Mouse (Mus musculus) limb, embryonic 12.5 days (tissue): ENCODE measurements at regions not wholly inside any gene's neighbourhood (a gene's known extent, or its start where the extent isn't known, plus 50 kb on each side); places are given as distances from the start of the nearest gene placed in this dataset.

Source experiments
- ATAC-seq: fragments of 200-750 bp; cut with Nextera tagmentation; 2 replicates; pipeline ENCODE4 v1.8.0; 2017; ENCODE audit warnings: low read depth, moderate TSS enrichment; ENCODE audit not compliant: insufficient number of reproducible peaks, insufficient read depth, low FRiP score, low TSS enrichment
- H3K27ac ChIP-seq: fragments of 300-500 bp; sonication (generic); 2 replicates; pipeline ENCODE4 v1.5.1; 2016; ENCODE audit warnings: mild to moderate bottlenecking, moderate library complexity
- H3K27me3 ChIP-seq: fragments of 300-500 bp; sonication (generic); 2 replicates; pipeline ENCODE4 v1.6.1; 2016; ENCODE audit warnings: mild to moderate bottlenecking, moderate library complexity
- H3K36me3 ChIP-seq: fragments of 300-500 bp; sonication (generic); 2 replicates; pipeline ENCODE4 v1.6.1; 2016; ENCODE audit warnings: mild to moderate bottlenecking, moderate library complexity
- H3K4me1 ChIP-seq: fragments of 300-500 bp; sonication (generic); replicated peaks from 2 replicates; pipeline ENCODE4 v1.6.1; 2016
- H3K4me2 ChIP-seq: fragments of 300-500 bp; sonication (generic); 2 replicates; pipeline ENCODE4 v1.6.1; 2016; ENCODE audit warnings: mild to moderate bottlenecking, moderate library complexity
- H3K4me3 ChIP-seq: fragments of 300-500 bp; sonication (generic); replicated peaks from 2 replicates; pipeline ENCODE4 v1.5.1; 2016; ENCODE audit warnings: mild to moderate bottlenecking
- H3K9ac ChIP-seq: fragments of 300-500 bp; sonication (generic); replicated peaks from 2 replicates; pipeline ENCODE4 v1.6.1; 2016; ENCODE audit warnings: mild to moderate bottlenecking, moderate library complexity
- H3K9me3 ChIP-seq: fragments of 300-500 bp; sonication (generic); 2 replicates; pipeline ENCODE4 v1.6.1; 2016; ENCODE audit warnings: mild to moderate bottlenecking, moderate library complexity
- WGBS: fragments of 180-500 bp; shearing (Covaris S2); methylation state at CpG from one replicate; pipeline ENCODE4 v1.1.7; 2016; 5-methylcytosine and 5-hydroxymethylcytosine counted together

DNA sequence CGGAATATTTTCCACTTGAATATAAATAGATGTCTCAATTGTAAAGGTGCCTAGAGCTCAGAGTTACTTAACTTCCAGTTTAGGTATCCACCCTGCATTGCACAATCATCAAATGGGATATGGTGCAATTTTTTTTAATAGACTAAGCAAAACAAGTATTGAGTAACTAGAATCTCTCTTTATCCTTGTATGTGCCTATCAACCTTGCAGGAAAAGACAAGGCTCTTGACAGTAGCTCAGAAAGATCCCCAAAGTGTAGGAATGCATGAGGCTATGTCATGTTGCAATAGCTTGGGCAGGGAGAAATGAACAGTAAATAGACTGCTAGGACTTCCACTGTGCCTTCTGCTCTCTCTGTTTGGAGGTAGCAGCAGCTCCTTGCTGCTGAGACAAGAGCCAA is 225.6 kb upstream of the Trib2 start:
- Histone ChIP-seq H3K9me3 (no peaks in the 10 kb centered on the region), H3K9ac (no peak overlapping the region), H3K27ac (no peak overlapping the region), H3K27me3 (no peaks in the 10 kb centered on the region), H3K4me2 (no peak overlapping the region), H3K4me3 (no peak overlapping the region), H3K4me1 (peaks cover 4% of the 10 kb centered on the region; the same call in 1 of the 2 replicates), H3K36me3 (no peaks in the 10 kb centered on the region)
- no peak for ATAC-seq
- WGBS = 97% methylated on average over 1 of the region's 1 CpGs

DNA sequence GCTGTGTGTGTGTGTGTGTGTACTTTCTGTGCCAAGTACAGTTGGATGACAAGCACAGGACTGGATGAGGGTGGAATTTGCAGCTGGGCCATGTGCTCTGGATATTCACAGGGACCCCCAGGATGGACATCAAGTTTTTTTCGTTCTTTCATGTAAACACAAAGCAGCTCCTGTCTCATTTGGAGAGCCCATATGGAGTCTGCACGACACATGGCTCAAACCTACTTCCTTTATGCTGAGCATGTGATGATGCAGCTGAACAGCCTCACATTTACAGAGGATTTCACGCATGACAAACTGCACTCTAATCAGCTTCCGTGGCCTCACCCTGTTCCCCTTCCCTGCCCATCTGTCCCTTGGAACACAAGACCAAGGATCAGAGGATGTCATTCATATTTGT is 224.4 kb upstream of the Trib2 start:
- no peak for ATAC-seq

DNA sequence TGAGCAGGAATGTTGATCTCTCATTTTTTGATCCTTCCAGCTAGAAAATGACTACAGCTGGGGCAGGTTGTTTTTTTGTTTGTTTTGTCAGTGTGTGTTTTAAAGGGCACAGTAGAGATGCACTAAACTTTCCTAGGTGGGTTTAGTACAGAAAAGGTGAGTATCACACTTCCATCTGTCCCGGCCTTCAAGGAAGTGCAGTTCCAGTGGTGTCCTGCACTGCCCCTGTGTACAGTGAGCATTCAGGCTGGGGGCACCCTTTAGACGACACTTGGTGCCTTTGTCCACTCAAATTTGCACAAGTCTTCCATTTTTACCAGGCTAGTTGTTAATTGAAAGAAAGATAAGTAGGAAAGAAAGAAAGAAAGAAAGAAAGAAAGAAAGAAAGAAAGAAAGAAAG is 218.8 kb upstream of the Trib2 start:
- WGBS = 66% methylated on average over 2 of the region's 2 CpGs
- no peaks in the 10 kb centered on the region for H3K4me1 ChIP-seq
- H3K27me3 ChIP-seq = no peaks in the 10 kb centered on the region
- no peak for ATAC-seq
- no peaks in the 10 kb centered on the region for H3K36me3 ChIP-seq
- no peak overlapping the region for H3K9ac ChIP-seq
- no peaks in the 10 kb centered on the region for H3K9me3 ChIP-seq
- no peak overlapping the region for H3K4me2 ChIP-seq
- H3K4me3 ChIP-seq = no peak overlapping the region
- no peak overlapping the region for H3K27ac ChIP-seq

More for the DNA sequence above, 224.4 kb upstream of the Trib2 start:
- Histone ChIP-seq H3K9me3 (no peaks in the 10 kb centered on the region), H3K4me2 (no peak overlapping the region), H3K27ac (no peak overlapping the region), H3K36me3 (no peaks in the 10 kb centered on the region), H3K4me1 (peaks cover 4% of the 10 kb centered on the region; the same call in 1 of the 2 replicates), H3K27me3 (no peaks in the 10 kb centered on the region), H3K9ac (no peak overlapping the region), H3K4me3 (no peak overlapping the region)
- 66% methylated on average over 4 of the region's 4 CpGs for WGBS

DNA sequence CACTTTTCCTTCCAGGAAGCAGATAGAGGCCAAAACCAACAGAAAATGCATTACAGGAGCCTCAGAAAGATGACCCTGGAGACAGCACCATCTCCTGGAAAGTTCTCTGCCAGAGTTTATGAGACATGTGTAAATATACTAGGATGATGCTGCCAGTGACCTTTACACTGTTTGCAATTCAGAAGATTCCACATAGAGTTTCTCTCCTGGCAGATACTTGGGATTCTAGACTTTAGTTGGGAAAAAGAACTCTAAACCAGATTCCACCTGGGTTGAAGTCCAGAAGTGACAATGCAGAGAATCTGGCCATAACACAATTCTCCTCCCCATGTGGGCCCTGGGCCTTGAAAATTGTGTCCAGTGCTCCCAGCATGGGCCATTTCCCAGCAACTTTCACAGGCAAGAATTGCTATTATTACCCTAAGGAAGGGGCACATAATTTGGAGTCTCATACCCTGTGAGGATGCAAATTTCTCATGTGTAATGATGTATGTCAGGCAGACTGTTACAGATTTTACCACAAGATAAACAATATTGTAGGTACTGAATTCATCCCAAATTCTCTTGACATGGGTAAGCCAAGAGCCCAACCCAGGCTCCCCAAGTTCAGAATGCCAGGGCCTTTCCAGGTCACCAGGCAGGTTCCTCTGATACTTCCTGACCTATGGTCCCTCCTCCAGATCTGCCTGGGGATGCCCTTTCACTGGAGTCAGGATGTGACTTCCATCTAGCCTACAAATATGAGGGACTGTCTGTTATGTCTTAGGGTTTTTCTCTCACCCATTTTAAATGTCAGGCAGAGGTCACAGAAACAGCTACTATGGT is 218.2 kb upstream of the Trib2 start:
- no peak overlapping the region for H3K9ac ChIP-seq
- no peaks in the 10 kb centered on the region for H3K4me1 ChIP-seq
- H3K27me3 ChIP-seq = no peaks in the 10 kb centered on the region
- no peak overlapping the region for H3K4me3 ChIP-seq
- H3K9me3 ChIP-seq = no peaks in the 10 kb centered on the region
- H3K36me3 ChIP-seq = no peaks in the 10 kb centered on the region
- ATAC-seq = no peak
- no peak overlapping the region for H3K4me2 ChIP-seq
- H3K27ac ChIP-seq = no peak overlapping the region

DNA sequence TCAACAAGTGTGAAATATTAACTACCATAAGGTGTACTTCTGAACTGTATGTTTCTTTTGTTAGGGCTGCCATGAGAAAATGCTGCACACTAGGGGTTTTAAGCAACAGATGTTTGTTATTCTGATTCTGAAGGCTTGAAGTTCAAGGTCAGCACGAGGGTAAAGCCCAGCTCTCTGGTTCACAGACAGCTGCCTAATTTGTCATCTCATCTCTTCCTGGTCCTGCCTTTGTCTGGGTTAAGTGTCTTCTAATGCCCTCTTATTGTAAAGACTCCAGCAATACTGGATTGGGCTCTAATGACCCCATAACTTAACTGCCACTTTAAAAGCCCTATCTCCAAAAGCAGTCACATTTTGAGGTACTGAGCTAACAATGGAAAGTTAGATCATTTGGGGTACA is 209.9 kb upstream of the Trib2 start:
- Histone ChIP-seq H3K4me3 (no peak overlapping the region), H3K4me2 (no peak overlapping the region), H3K9me3 (no peaks in the 10 kb centered on the region), H3K27ac (no peak overlapping the region), H3K4me1 (no peaks in the 10 kb centered on the region), H3K27me3 (no peaks in the 10 kb centered on the region), H3K36me3 (no peaks in the 10 kb centered on the region), H3K9ac (no peak overlapping the region)
- 7% methylated on average over 1 of the region's 1 CpGs for WGBS
- ATAC-seq = no peak

DNA sequence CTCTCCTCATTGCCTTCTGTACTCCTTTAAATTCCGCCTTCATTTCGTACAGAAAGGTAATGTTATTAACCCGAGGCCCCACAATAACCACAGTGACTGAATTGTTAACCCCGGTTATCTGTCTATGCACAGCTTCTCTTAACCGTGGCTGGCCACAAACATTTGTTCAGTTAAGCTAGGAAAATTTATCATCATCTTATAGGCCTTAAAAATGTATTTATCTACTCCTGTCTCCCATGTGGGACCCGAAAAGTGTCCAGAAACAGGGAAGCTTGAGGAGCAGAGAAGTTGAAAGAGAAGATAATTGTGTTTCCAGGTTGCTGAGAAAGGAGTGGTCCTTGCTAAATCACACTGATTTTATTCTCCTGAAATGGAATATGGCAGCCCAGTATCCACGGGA is 206.6 kb upstream of the Trib2 start:
- Histone ChIP-seq H3K9me3 (no peaks in the 10 kb centered on the region), H3K27ac (no peak overlapping the region), H3K4me2 (no peak overlapping the region), H3K27me3 (no peaks in the 10 kb centered on the region), H3K4me1 (no peaks in the 10 kb centered on the region), H3K4me3 (no peak overlapping the region), H3K9ac (no peak overlapping the region), H3K36me3 (no peaks in the 10 kb centered on the region)
- 89% methylated on average over 7 of the region's 7 CpGs for WGBS
- no peak for ATAC-seq

DNA sequence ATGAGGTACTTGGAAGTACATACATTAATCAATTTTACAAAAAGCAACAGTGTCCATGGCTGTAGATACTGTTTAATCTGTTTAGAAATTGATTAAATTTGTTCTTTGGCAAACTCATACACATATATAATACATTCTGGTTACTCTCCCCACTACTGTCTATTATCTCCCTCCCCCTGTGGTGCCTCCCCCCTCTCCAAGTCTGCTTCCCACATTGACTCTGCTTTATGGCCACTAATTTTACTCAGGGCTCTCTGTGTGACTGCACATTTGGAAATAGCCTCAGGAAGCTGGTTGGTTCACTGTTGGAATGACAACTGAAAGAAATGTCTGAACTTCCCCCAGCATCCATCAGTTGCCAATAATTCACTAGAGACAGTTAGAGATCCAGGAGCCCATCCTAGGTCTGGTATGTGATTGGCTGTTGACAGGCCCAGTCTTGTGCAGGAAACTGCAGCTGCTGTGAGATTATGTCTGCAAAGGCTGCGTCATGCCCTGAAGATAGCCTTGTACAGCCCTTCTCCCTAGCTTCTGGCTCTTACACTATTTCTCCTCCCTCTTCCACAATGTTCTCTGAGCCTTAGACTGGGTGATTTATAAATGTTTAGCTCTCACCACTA is 204.6 kb upstream of the Trib2 start:
- WGBS = 55% methylated on average over 1 of the region's 1 CpGs

DNA sequence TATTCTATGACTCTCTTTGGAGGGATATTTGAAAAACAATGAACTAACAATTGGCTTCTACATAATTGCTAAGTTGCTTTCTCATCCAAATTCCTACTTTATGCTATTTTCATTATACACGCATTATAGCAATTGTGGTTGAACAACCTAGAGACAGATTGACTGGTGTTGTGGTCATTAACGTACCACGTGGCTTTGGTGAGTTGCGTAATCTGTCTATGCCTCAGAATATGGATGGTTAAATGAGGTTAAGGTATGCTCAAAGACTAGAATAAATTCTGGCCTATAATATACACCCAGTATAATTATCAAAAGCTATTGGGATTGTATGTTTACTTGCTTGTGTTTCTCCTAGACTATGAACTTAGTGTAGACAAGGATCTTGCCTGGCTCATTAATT is 201.5 kb upstream of the Trib2 start:
- 93% methylated on average over 4 of the region's 4 CpGs for whole genome bisulfite sequencing
- Histone ChIP-seq H3K27ac (no peak overlapping the region), H3K27me3 (no peaks in the 10 kb centered on the region), H3K4me1 (peaks cover 7% of the 10 kb centered on the region; the same call in 1 of the 2 replicates), H3K36me3 (no peaks in the 10 kb centered on the region), H3K4me2 (no peak overlapping the region), H3K4me3 (no peak overlapping the region), H3K9me3 (no peaks in the 10 kb centered on the region), H3K9ac (no peak overlapping the region)
- no peak for ATAC-seq

More for the DNA sequence above, 204.6 kb upstream of the Trib2 start:
- Histone ChIP-seq H3K4me3 (no peak overlapping the region), H3K27ac (no peak overlapping the region), H3K4me1 (no peaks in the 10 kb centered on the region), H3K9ac (no peak overlapping the region), H3K36me3 (no peaks in the 10 kb centered on the region), H3K27me3 (no peaks in the 10 kb centered on the region), H3K4me2 (no peak overlapping the region), H3K9me3 (no peaks in the 10 kb centered on the region)
- ATAC-seq = no peak

DNA sequence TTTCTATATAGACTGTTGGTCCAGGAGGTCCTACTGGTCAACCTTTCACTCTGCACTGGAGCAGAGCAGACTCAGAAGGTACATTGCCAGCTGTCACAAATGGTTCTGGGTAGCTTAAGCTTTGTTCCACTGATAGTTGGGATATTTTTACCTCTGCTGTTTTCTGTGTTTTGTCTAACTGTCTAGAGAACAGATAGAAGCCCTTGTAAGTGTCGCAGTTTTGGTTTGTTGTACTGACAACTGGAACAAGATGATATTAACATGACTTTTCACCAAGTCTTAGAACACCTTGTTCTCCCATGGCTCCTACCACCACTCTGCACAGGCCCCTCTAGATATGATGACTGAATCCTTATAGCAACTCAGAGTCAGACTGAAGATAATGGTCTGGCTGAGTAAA is 199.9 kb upstream of the Trib2 start:
- H3K4me3 ChIP-seq = no peak overlapping the region
- no peaks in the 10 kb centered on the region for H3K36me3 ChIP-seq
- H3K27me3 ChIP-seq = no peaks in the 10 kb centered on the region
- H3K9ac ChIP-seq = no peak overlapping the region
- H3K4me2 ChIP-seq = no peak overlapping the region
- no peaks in the 10 kb centered on the region for H3K9me3 ChIP-seq
- WGBS = 82% methylated on average over 1 of the region's 1 CpGs
- ATAC-seq = no peak
- peaks cover 13% of the 10 kb centered on the region for H3K4me1 ChIP-seq
- no peak overlapping the region for H3K27ac ChIP-seq

DNA sequence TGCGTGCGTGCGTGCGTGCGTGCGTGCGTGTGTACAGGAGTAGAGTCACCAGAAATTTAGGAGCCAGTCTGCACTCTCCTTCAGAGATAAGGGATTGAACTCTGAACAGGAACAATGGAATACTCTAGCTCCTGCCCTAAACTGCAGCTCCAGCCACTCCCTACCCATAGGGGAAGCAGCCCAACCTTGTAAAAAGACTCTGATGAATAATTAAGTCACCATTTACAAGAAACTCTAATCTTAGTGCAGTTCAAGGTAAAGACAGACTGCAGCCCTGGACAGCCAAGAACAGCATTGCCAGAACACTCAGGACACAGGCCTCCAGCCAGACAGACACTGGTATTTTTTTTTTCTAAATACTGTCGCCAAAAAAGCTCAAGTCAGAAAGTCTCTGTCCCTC is 198.9 kb upstream of the Trib2 start:
- no peaks in the 10 kb centered on the region for H3K9me3 ChIP-seq
- no peaks in the 10 kb centered on the region for H3K36me3 ChIP-seq
- H3K4me2 ChIP-seq = no peak overlapping the region
- peaks cover 18% of the 10 kb centered on the region for H3K4me1 ChIP-seq
- no peak overlapping the region for H3K4me3 ChIP-seq
- H3K9ac ChIP-seq = no peak overlapping the region
- no peak overlapping the region for H3K27ac ChIP-seq
- no peak for ATAC-seq
- no peaks in the 10 kb centered on the region for H3K27me3 ChIP-seq
- WGBS = 86% methylated on average over 8 of the region's 8 CpGs

DNA sequence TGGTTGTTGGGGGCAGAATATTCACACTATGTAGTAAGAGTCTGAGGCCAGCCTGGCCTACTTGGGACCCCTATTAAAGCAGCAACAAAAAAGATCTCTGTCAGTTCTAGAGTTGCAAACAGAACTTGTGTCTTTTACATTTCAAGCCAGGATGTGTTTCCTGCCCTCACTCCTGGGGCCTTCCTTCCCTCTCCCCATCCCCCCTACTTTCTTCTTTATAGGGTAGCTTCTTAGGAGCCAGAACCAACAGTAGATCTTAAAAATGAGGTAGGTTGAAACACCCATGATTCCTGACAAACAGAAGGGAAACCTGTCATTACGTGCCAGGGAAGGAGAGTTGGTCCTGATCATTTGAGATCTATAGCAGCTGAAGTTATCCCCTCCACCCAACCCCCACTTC is 198.0 kb upstream of the Trib2 start:
- ATAC-seq = no peak
- Histone ChIP-seq H3K27ac (no peak overlapping the region), H3K9ac (no peak overlapping the region), H3K27me3 (no peaks in the 10 kb centered on the region), H3K4me3 (no peak overlapping the region), H3K4me1 (peaks cover 25% of the 10 kb centered on the region), H3K4me2 (no peak overlapping the region), H3K9me3 (no peaks in the 10 kb centered on the region), H3K36me3 (no peaks in the 10 kb centered on the region)
- WGBS = 78% methylated on average over 1 of the region's 1 CpGs
